Mouse (Mus musculus): ENCODE measurements around the gene Arsb.

DNA sequence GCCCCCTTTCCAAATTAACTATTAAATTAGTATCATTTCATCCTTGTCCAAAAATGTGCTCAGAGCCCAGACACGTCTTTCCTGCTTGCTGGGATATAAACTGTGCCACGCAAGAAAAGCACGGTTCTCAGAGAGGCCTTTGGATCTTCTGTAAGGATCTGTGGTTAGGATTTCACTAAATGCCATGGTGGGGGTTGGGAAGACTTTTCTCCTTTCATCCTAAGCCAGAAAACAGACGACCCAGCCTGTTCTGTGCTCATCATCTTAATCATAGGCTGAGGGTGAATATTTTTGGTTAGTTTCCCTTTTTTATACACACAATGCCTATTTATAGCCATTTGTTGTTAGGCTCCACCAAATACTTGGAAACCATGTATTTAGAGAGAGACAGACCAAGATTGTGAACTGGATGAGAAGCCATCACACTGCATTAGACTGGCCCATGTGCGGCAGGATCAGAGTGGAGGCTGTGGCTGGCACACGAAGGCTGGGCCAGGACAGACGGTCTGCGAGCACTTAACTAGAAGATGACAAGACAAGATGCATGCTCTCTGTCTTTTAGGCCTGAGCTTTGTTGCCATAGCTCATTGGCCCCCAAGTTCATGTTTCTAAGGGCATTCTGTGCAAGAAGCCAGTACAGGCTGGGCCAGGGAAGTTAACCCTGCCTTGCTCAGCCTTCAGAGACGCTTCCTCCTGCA is 153.5 kb downstream of the Arsb start:
- TF ChIP-seq POLR2A (IDR thresholded peaks at IDR 0.05; ENCODE audit: low read depth, low read length) (no peak), CTCF (IDR thresholded peaks at IDR 0.05; ENCODE audit: borderline replicate concordance, insufficient read depth, low read length) (no peak)
